Mouse (Mus musculus): ENCODE data around the gene Rgs9.
"Not testable (repeated sequence)": the region's sequence is repeated elsewhere in the genome, so short reads cannot be mapped to it uniquely, and the experiment has no call there.

Gene Rgs9

DNA sequence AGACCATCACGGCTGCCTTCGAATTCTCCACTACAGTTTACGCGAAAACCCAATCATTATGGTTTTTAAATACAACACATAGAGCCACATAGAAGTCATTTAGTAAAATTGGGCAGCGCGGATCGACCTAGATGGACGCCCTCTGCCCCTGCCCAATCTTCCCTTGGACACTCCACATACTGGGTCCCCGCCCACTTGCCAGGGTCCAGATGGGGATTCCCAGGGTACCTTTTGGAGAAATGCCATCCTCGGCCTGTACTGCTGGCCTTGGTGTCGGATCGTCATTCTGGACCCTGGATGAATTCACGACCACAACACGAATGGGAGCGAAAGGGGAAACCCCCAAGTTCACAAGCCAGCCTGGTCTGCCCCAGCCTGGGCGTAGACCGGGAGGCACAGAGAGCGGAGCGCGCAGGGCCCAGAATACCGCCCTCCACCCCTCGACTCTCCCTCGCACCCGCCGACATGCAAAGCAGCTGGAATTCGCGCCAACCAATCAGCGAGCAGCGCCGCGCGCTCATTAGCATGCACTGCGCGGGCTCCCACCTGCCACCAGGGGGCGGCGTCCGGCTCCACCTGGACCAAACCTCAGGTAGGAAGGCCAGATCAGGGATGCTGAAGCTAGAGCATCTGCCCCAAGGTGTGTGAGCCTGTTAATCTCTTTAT lies at the start of gene Rgs9:
Rgs9 (minus strand) TSS at position 420 of the 666 bp plus-strand sequence.
- DNase-seq, result peak; percentile 93

DNA sequence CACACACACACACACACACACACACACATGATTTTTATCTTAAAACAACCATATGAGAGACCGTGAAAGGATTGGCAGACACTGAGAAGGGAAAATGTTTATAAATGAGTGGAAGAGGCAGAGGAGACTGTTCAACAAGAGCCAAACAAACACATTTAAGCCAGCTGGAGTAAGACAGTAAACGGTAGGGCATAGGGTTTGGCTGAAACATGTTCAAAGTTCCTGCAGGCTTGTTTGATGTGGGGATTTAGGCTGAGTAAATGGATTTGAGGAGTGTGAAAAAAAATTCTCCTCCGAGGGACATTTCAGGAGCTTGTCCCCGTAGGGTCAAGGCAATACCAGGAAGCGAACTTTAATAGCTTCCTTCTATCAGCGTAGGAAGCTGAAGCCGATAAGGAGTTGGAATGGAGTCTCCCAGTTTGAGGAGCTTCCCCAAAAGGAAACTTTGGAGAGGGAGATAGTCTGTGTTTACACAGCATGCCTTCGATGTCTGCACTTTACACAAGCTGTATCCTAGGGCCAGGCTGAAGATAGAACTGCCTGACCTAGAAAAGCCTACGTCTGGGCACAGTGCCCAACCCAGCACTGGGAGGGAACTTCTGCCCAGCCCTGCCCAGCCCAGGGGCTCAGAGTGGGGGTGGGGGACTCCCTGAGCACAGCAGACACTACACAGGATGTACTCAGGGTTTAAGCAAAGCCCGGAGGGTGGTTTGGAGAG lies 49.5 kb upstream of the Rgs9 start:
- DNase-seq, result peak; percentile 89

DNA sequence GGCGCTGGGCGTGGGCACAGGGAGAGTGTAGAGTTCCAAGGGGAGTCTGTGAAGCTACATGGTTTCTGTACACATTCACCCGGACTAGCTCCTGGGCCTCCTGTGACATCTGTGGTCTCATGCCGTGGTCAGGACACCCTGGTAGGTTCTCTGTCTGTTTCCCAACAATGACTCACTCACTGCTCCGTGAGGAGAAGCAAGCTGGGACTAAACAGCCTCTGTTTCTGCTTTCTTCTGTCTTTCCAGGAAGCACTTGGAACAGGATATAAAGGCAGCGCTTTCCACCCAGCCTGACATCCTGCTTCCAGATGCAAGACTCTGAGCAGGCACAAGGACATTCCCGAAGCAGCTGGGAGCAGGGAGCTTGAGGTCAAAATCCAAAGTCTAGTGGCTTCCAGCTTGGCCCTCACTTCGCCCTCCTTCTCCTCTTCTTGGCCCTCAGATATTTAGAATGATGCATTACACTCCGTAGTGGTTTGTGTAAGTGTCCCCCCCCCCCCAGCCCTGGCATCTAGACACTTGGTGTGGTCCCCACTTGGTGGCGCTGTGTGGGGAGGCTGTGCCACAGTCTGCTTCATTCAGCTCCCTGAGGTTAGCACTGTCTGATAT lies 46.2 kb upstream of the Rgs9 start:
- DNase-seq, result no peak

DNA sequence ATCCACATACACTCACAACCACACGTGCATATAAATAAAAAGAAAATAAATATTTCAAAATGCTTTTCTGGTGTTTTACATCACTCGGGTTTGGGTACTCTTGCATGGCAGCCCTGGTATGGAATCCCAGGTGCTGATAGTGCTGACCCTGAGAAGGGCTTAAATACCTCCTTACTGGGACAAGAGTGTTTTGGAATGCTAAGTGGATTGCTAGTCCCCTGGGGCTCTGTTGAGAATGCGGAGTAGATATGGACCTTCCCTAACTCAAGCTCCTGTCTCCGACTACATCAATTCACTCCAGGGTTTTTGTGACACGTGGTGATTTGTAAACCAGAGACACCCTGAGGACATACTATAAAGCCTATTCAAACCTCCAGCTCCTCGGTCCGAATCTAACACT lies 45.6 kb upstream of the Rgs9 start:
- DNase-seq, result no peak

DNA sequence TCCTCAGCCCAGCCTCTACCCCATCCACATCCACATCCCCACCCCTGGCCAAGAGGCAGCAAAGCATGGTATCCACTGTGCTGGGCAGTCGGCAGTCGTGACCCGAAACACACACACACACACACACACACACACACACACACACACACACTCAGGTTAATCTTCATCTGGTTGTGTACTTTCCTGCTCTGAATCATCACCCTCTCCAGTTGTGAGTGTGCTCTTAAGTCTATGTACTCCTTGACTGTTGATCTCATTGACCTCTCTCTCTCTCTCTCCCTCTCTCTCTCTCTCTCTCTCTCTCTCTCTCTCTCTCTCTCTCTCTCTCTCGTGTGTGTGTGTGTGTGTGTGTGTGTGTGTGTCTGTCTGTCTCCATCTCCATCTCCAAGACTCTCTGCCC lies 44.7 kb upstream of the Rgs9 start:
- DNase-seq, result not testable (repeated sequence)

DNA sequence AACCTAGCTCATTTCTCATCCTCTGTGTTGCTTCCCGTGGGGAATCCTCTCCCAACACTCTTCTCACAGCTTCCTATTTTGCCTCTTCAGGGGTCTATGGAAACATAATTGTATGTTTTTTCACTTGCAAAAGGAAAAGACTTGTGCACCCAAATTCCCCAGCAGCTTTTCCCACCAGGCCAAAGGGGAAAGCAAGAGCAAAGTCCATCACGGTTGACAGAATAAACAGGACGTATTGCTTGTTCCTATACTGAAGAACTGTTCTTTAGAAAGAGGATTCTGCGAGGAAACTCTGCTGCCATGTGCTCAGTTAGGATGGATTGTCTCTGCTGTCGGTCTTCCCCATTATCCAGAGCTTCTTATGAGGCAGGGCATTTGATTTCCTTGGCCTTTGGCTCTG lies 42.6 kb upstream of the Rgs9 start:
- DNase-seq, result no peak

DNA sequence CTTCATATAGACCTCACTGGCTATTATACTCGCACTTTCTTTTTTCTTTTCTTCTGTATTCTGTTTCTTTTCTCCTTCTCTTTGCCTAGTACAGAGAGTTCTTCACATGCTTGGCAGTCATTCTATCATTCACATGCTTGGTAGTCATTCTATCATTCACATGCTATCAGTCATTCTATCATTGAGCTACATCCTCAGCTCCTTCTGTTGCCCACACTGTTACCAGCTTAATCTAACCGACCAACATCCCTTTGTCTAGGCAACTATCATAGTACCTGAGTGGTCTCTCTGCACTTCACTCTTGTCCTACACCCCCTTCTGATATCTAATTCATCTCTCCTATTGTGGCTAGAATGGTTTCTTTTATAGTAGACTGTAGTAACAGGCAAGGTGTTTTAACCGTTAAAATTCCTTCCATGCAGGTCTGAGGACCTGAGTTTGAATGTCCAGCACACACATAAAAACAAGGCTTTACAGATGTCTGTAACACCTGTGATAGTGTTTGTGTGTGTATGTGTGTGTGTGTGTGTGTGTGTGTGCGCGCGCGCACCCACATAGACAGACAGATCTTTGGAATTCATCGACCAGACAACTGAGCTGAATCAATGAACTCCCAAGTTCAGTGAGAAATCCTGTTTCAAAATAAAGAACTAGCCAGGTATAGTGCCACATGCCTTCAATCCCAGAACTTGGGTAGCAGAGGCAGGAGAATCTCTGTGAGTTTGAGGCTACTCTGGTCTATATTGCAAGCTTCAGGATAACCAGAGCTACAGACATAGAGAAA lies 41.4 kb upstream of the Rgs9 start:
- no peak for DNase-seq

DNA sequence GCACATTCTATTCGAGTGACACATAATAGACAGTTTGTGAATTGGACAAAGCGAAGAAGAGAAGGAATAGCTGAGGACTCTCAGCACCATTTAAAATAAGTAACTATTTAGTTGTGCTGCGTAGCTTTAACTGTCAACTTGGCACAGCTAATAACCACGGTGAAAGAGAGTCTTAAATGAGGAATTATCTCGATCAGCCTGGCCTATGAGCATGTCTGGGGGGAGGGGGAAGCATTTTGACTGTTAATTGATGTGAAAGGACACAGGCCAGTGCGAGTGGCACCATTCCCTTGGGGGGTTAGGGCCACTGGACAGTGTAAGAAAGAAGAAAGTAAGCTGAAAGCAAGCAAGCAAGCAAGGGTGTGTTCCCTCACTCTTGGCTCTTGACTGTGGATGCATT lies 38.0 kb upstream of the Rgs9 start:
- no peak for DNase-seq

DNA sequence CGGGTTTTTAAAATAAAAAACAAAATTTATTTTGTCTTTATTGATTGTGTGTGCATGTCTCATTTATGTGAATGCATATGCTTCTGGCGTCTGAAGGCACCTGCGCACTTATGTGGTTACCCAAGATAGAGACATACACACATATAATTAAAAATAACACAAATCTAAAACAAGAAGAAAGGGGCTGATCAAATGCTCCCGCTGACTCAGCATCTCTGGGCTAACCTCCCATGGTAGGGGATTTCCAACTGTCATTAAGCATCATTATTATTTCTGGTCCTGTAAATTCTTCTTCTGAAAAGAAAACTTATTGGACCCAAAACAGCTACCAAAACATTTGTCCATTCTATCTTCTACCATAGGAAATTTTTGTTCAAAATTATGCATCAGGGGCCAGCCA lies 36.8 kb upstream of the Rgs9 start:
- no peak for DNase-seq

DNA sequence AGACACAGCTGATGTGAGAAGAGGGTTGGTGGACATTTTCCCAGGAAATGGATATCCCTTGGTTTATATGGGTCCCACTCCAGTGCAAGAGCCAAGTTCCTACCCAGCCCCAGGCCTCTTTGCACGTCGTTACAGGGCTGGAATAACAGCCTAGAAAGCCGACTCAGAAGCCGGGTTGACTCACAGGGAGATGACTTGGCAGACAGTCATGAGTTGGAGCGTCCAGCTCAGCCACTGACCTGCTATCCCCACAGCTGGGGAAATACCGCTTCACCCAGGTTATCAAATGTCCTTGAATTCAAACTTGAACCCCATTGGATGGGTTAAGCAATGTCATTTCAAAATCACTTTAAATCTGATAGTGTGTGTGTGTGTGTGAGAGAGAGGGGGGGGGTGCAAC lies 34.8 kb upstream of the Rgs9 start:
- no peak for DNase-seq

DNA sequence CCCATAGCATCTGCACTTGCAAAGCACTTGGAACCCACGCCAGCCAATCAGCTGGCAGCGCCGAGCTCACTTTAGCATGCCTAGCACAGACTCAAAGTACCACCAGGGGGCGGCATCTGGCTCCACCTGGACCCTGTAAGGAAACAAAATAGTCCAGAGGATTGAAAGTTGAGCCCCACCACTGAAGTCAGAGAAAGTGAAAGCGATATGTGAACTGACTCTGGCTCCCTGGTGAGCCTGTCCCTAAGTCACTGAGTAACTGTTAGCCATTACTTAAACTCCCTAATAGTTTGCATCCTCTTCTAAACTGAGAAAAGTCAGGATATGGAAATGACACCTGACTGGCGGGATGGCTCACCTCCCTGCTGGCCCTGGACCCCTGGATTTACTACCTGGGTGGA lies 33.5 kb upstream of the Rgs9 start:
- DNase-seq, result peak; percentile 89

DNA sequence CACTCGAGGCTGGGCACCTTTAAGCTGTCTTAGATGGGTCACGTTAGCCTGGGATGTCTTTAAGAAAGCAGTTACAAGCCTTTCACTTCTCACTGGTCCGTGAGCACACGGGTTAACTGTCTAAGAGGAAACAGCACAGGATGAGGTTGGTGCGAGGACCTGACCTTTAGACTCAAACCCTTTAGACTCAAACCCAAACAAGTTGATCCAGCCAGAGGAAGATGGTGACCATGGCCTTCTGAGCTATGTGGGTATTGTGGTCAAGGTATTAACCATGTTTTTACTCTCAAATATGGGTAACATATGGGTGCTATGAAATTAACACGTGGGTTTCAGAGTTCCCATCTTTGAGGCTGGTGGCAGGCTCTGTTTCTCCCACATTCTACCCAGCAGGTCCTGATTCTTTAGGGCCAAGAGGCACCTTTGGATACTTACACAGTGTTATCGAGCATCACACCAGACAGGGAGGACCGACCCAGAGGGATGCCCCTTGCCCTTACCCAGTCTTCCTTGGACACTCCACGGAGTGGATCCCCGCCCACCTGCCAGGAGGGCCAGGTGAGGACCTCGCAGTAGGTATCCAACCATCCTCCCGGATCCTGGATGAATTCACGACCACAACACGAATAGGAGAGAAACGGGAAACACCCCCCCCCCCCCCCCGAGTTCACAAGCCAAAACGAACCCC lies 32.9 kb upstream of the Rgs9 start:
- DNase-seq, result no peak

DNA sequence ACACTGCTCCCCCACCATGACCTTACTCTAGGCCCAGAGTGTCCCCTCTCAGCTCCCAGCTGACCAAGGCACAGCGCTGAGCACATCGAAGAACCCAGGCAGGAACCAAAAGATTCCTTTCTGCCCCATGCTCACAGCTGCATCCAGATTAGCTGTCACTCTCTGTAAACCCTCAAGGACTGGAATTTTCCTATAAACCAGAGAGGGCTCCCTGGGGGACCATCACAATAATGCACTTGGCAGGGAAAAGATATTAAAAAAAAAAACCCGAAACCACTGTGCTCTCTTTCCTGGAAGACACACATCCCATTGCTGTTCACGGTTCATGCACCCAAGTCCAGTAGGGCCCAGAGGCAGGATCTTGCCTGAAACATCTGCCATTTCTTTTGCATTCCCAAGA lies 31.4 kb upstream of the Rgs9 start:
- no peak for DNase-seq

DNA sequence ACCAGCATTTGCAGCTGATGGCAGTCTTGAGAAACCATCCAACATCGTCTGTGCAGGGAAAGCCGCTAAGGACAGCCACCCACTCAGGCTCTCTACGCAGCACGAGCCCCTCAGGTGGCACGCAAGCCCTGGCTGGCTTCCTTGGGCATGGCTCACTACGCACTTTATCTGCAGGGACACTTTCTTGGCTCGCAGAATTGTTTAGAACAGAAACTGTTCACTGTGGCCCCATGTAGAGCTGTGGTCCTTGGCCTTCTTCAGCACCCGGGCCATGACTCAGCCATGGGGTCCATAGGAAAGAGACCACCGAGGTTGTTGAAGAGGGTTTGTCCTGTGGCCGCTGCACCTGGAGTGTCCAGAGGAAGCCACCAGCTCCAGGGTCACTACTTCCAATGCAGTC lies 30.0 kb upstream of the Rgs9 start:
- DNase-seq, result no peak

DNA sequence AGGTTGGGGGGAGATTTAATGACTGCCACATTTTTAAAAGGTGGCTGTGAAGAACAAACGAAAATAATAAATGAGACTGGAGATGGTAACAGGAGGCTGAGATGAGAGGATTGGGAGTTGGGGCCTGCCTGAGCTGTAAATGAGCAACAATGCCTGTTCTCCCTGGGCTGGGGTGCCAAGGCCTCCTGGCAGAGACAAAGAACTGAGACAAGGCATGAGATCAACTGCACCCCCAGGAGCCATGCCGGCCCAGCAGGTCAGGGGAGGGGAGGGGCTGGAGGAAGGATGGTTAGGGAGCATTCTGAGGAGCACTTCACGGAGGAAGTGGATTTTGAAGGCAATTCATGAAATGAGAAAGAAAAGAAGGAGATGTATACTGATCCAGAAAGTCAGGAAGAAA lies 29.5 kb upstream of the Rgs9 start:
- DNase-seq, result no peak

DNA sequence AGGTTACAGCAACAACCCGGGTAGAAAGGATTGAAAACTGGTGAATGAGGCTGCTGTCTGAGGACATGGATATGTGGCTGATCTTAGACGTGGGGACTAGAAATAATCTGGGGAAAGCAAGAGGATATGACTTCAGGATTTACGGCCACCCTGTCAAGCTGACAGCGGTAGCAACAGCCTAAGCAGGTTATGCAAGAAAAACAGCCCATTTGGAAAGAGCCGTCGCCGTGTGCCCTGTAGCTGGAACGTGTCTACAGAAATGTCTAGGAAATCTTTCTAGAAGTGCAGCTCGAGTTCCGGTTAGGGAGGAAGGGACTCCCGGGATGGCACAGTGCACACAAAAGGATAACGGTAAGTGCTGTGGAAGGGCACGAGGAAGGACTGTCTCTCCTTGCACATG lies 28.3 kb upstream of the Rgs9 start:
- no peak for DNase-seq

DNA sequence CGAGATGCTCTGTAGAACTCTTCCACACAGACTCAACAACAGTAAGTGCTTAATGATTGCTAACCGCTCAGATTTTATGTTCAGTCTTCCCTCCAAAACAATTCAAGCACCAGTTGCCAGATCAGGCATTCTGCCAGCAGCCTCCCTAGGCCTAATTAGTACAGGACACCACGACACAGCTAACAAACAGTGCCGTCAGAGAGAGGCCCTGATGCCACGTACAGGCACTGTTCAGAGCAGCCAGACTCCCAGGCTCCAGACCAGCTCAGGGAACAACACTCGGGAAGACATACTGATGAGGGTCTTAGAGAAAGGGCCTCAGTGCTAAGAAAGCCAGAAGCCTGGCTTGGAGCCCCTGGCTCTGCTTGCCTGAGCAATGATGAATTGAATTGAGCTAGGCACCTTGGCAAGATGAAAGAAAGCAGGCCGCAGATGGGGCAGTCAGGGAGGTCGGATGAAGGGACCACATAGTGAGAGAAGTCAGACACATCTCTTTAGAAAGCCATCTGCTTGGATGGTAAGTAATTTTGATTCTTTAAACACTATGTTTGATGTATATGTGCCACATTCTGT lies 22.5 kb upstream of the Rgs9 start:
- peak; percentile 77 for DNase-seq

DNA sequence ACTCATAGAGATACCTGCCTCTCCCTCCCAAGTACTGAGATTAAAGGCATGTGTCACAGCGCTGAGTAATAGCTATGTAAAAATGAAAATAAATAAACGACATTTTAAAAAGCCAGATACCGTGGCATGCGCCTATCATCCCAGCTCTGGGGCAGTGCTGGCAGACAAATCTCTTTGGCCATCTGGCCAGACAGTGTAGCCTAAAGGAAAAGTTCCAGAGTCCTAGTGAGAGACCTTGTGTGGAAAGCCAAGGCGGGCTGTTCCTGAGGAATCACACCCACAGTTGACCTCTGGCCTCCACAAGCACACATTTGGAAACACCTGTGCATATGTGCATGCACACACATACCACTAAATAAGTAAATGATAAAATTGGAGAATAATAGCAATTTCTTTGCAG lies 22.0 kb upstream of the Rgs9 start:
- peak; percentile 62 for DNase-seq

DNA sequence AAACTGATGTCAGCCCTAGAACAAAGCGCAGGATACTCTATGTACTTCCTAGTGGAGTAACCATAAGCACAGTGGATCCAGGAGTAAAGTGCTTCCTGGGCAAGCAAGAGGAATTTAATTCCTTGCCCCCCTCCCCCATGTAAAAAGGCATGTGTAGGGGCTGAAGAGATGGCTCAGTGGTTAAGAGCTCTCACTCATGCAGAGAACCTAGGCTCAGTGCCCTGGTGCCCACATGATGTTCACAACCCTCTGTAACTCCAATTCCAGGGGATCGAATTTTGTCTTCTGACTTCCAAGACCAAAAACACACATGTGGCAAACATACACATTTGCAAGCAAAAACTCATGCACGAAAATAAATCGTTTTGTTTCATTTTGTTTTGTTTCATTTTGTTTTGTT lies 21.5 kb upstream of the Rgs9 start:
- no peak for DNase-seq

DNA sequence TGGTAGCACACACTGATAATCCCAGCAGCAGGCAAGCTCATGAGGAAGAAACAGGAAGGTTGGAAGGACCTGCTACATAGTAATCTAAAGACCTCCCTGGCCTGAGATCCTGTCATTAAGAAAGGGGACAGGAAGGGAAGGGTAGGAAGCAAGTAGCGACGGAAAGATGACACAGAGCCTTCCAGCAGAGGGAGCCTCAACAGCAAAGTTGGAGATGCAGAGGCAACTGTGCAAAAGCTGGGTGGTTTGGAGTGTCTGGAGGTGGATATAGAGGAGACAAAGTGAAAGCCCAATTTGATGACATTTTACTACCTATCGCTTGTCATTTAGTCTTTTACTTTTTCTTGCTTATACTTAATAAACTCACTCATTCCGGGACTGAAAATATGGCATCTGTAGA lies 19.0 kb upstream of the Rgs9 start:
- peak; percentile 34 for DNase-seq

DNA sequence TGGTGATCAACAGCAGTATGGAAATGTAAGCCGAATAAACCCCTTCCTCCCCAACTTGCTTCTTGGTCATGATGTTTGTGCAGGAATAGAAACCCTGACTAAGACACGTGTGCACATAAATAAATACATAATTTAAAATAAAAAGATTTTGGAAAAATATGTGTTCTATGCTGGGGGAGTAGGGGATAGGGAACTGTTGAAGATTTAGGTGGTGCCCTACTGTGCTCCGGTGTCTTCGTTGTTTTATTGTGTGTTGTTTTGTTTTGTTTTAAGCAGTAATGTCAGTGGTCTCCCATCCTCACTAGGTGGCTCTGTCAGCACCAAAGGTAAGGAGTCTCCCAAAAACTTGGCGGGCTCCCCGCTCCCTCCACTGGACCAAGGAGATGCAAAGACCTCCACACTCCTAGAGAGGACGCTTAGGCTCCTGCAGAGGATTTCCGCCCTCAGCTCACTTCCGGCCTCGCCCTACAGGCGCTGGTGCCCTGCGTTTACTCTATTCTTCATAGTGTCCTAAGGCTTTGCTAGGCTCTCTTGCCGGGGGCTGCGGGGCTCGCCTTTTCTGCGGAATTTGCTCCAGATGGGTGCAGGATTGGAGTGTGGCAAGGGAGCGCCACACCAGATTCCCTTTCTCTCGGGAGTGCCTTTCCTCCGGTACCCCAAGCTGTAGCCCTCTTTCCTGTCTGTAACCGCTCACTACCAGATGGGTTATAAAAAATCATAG lies 14.1 kb upstream of the Rgs9 start:
- peak; percentile 75 for DNase-seq

DNA sequence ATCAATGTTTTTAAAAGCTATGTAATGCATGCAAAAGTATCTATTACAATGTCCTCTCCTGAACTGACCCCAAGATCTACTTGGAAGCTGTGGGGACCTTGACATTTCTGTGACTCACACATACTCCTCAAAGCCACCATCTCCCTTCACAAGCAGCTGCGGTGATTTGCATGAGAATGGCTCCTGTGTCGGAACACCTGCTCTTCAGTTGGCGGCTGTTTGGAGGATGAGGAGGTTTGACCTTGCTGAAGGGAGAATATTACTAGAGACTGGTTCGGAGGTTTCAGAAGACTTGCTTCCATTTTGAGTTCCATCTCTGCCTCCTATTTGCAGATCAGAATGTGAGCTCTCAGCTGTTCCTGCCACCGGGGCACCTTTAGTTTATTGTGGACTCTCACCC lies 7.8 kb upstream of the Rgs9 start:
- DNase-seq, result no peak

All from cerebellum, adult 11 months (tissue).